Mouse (Mus musculus): Measurements from ENCODE around the gene Ifit1. TPM values are rescaled to one million over a fixed set of nuclear protein-coding genes. Genes with fewer than 3 reads are reported as not detected.
"Not testable (repeated sequence)": the region's sequence is repeated elsewhere in the genome, so short reads cannot be mapped to it uniquely, and the experiment has no call there.

Gene Ifit1
- 0.28 and 0.54 TPM in 2 replicates for polyA plus RNA-seq (2014; fragmentation: Nextera tagmentation; extraction: Ambion mirVana)

DNA sequence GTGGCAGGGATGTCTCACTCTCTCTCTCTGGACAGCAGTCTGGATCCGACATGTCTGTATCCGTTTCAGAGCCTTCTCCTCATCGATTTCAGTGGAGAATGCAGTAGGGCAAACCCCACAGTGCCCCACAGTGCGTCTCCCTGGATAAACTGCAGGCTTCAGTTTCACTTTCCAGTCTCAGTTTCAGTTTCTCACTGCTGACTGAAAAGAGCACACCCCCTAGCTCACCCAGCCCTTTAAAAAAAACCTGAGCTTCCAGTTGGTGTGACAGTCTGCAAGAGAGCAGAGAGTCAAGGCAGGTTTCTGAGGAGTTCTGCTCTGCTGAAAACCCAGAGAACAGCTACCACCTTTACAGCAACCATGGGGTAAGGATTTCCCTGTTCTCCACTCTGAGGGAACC, at the start of gene Ifit1, which contains the start of gene Ifit1bl2:
Gene Ifit1, plus strand, starts transcription at position 249 of the 400 bp plus-strand sequence.
Gene Ifit1bl2, minus strand, starts transcription at position 121 of the 400 bp plus-strand sequence.
- Histone ChIP-seq H3K27ac (ENCODE audit: low read length) (no peak within 1 kb of the TSS), H3K4me1 (ENCODE audit: control insufficient read depth, insufficient read depth, low read length) (no peaks in the 10 kb centered on the region), H3K4me2 (replicated peaks; ENCODE audit: low read depth, low read length) (0 out of 2 replicates have a peak within 1 kb of the TSS, but pooled peaks have one; percentile 14), H3K9ac (replicated peaks; ENCODE audit: low read depth, low read length) (no peak within 1 kb of the TSS), H3K27me3 (ENCODE audit: control insufficient read depth, insufficient read depth, low read length) (no peaks in the 10 kb centered on the region), H3K4me3 (ENCODE audit: low read depth, low read length) (no peak within 1 kb of the TSS), H3K36me3 (ENCODE audit: control insufficient read depth, insufficient read depth, low read length) (no peaks in the 10 kb centered on the region), H3K9me3 (ENCODE audit: control insufficient read depth, low read depth, low read length) (no peaks in the 10 kb centered on the region)
- 28% methylated on average over 4 of the region's 4 CpGs for WGBS
- no peak for ATAC-seq (ENCODE audit: insufficient number of reproducible peaks, insufficient read depth, low FRiP score, low read depth)

DNA sequence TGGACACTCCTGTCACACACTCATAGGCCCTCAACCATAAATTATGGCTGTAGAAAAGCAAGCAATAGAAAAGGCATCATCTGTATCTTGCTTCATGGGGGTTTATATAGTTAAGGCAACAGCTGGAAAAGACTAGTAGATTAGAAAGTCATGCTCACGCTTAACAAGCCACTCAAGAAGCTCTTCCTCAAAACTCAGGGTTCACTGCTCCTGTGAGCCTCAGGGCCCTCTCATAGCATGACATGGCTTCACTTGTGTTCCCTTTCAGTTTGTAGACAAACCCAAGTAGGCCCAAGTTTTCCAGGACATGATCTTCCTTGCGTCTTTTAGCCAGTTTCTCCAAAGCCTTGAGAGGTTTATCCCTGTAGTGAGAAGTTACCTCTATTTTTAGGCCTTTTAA, 47.2 kb upstream of the Ifit1 start:
- Histone ChIP-seq H3K4me3 (ENCODE audit: low read depth, low read length) (no peak overlapping the region), H3K36me3 (ENCODE audit: control insufficient read depth, insufficient read depth, low read length) (no peaks in the 10 kb centered on the region), H3K27me3 (ENCODE audit: control insufficient read depth, insufficient read depth, low read length) (no peaks in the 10 kb centered on the region), H3K9me3 (ENCODE audit: control insufficient read depth, low read depth, low read length) (no peaks in the 10 kb centered on the region), H3K4me2 (replicated peaks; ENCODE audit: low read depth, low read length) (no peak overlapping the region), H3K4me1 (ENCODE audit: control insufficient read depth, insufficient read depth, low read length) (no peaks in the 10 kb centered on the region), H3K9ac (replicated peaks; ENCODE audit: low read depth, low read length) (no peak overlapping the region), H3K27ac (ENCODE audit: low read length) (no peak overlapping the region)
- 85% methylated on average over 2 of the region's 2 CpGs for WGBS
- no peak for ATAC-seq (ENCODE audit: insufficient number of reproducible peaks, insufficient read depth, low FRiP score, low read depth)

- not testable (repeated sequence) for H3K9me3 ChIP-seq (ENCODE audit: control insufficient read depth, low read depth, low read length); H3K27me3 ChIP-seq (ENCODE audit: control insufficient read depth, insufficient read depth, low read length); ATAC-seq (ENCODE audit: insufficient number of reproducible peaks, insufficient read depth, low FRiP score, low read depth); H3K27ac ChIP-seq (ENCODE audit: low read length); H3K4me2 ChIP-seq (replicated peaks; ENCODE audit: low read depth, low read length); H3K4me1 ChIP-seq (ENCODE audit: control insufficient read depth, insufficient read depth, low read length); H3K36me3 ChIP-seq (ENCODE audit: control insufficient read depth, insufficient read depth, low read length); H3K9ac ChIP-seq (replicated peaks; ENCODE audit: low read depth, low read length); H3K4me3 ChIP-seq (ENCODE audit: low read depth, low read length)
- WGBS = 78% methylated on average over 3 of the region's 3 CpGs
These were observed 46.1 kb upstream of the Ifit1 start for GRCm38 (mm10) chr19:34594523-34594922.

DNA sequence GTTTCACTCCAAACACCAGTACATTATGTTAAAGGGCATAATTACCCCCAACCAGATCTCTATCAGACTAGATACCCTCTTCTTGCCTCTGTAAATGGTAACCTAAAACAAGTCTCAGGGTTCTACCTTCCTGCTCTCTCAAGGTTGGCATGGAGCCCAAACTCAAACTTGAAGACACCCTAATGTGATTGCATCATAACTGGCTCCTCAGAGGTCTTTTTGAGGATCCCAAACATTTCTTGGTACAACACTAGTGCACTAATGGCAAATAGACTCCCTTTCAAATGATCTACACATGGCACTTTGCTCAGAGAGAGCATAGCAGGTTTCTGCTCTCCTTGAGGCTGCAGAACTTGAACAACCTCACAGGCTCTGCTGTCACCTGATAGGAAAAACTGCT, 43.9 kb upstream of the Ifit1 start:
- Histone ChIP-seq H3K4me3 (ENCODE audit: low read depth, low read length) (no peak overlapping the region), H3K27ac (ENCODE audit: low read length) (no peak overlapping the region), H3K4me2 (replicated peaks; ENCODE audit: low read depth, low read length) (no peak overlapping the region), H3K9ac (replicated peaks; ENCODE audit: low read depth, low read length) (no peak overlapping the region), H3K27me3 (ENCODE audit: control insufficient read depth, insufficient read depth, low read length) (no peaks in the 10 kb centered on the region), H3K9me3 (ENCODE audit: control insufficient read depth, low read depth, low read length) (no peaks in the 10 kb centered on the region), H3K36me3 (ENCODE audit: control insufficient read depth, insufficient read depth, low read length) (no peaks in the 10 kb centered on the region), H3K4me1 (ENCODE audit: control insufficient read depth, insufficient read depth, low read length) (no peaks in the 10 kb centered on the region)
- ATAC-seq (ENCODE audit: insufficient number of reproducible peaks, insufficient read depth, low FRiP score, low read depth) = no peak

- Histone ChIP-seq H3K4me1 (ENCODE audit: control insufficient read depth, insufficient read depth, low read length) (no peaks in the 10 kb centered on the region), H3K4me3 (ENCODE audit: low read depth, low read length) (no peak overlapping the region), H3K36me3 (ENCODE audit: control insufficient read depth, insufficient read depth, low read length) (no peaks in the 10 kb centered on the region), H3K27me3 (ENCODE audit: control insufficient read depth, insufficient read depth, low read length) (no peaks in the 10 kb centered on the region), H3K9me3 (ENCODE audit: control insufficient read depth, low read depth, low read length) (no peaks in the 10 kb centered on the region), H3K4me2 (replicated peaks; ENCODE audit: low read depth, low read length) (no peak overlapping the region), H3K27ac (ENCODE audit: low read length) (no peak overlapping the region), H3K9ac (replicated peaks; ENCODE audit: low read depth, low read length) (no peak overlapping the region)
- no peak for ATAC-seq (ENCODE audit: insufficient number of reproducible peaks, insufficient read depth, low FRiP score, low read depth)
- WGBS = 83% methylated on average over 2 of the region's 2 CpGs
These were observed 42.3 kb upstream of the Ifit1 start for GRCm38 (mm10) chr19:34598341-34598740.

DNA sequence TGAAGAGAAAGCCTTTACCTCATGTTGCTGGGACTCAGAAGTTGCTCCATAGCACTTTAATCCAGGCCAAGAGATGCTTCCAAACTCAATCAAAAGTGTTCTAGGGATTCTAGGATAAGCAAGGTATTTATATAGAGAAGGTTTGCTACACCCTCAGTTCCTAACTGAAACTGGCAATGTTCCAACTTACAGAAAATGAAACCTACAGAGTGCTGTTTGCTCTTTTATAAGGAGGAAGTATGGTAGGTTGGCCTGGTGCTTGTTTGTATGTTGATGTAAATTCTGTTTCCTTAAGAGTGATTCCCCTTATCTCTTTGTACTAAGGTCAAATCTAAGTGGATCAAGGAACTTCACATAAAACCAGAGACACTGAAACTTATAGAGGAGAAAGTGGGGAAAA, 41.4 kb upstream of the Ifit1 start:
- not testable (repeated sequence) for H3K4me2 ChIP-seq (replicated peaks; ENCODE audit: low read depth, low read length); H3K27ac ChIP-seq (ENCODE audit: low read length); ATAC-seq (ENCODE audit: insufficient number of reproducible peaks, insufficient read depth, low FRiP score, low read depth); H3K4me1 ChIP-seq (ENCODE audit: control insufficient read depth, insufficient read depth, low read length); H3K36me3 ChIP-seq (ENCODE audit: control insufficient read depth, insufficient read depth, low read length); H3K9ac ChIP-seq (replicated peaks; ENCODE audit: low read depth, low read length); H3K4me3 ChIP-seq (ENCODE audit: low read depth, low read length); H3K27me3 ChIP-seq (ENCODE audit: control insufficient read depth, insufficient read depth, low read length); H3K9me3 ChIP-seq (ENCODE audit: control insufficient read depth, low read depth, low read length)

DNA sequence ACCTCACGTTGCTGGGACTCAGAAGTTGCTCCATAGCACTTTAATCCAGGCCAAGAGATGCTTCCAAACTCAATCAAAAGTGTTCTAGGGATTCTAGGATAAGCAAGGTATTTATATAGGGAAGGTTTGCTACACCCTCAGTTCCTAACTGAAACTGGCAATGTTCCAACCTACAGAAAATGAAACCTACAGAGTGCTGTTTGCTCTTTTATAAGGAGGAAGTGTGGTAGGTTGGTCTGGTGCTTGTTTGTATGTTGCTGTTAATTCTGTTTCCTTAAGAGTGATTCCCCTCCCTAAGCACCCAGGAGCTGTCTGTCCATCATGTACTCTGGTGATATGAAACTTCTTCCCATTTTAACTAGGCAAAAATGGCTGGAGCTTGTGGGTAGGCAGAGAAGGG, 38.8 kb upstream of the Ifit1 start, which contains the start of gene Ifit1bl1:
Gene Ifit1bl1, minus strand, starts transcription at position 69 of the 400 bp plus-strand sequence.
- WGBS = 49% methylated on average over 1 of the region's 1 CpGs
- ATAC-seq (ENCODE audit: insufficient number of reproducible peaks, insufficient read depth, low FRiP score, low read depth); H3K27me3 ChIP-seq (ENCODE audit: control insufficient read depth, insufficient read depth, low read length); H3K4me2 ChIP-seq (replicated peaks; ENCODE audit: low read depth, low read length); H3K4me3 ChIP-seq (ENCODE audit: low read depth, low read length); H3K9me3 ChIP-seq (ENCODE audit: control insufficient read depth, low read depth, low read length); H3K36me3 ChIP-seq (ENCODE audit: control insufficient read depth, insufficient read depth, low read length); H3K27ac ChIP-seq (ENCODE audit: low read length); H3K9ac ChIP-seq (replicated peaks; ENCODE audit: low read depth, low read length); H3K4me1 ChIP-seq (ENCODE audit: control insufficient read depth, insufficient read depth, low read length): not testable (repeated sequence)

DNA sequence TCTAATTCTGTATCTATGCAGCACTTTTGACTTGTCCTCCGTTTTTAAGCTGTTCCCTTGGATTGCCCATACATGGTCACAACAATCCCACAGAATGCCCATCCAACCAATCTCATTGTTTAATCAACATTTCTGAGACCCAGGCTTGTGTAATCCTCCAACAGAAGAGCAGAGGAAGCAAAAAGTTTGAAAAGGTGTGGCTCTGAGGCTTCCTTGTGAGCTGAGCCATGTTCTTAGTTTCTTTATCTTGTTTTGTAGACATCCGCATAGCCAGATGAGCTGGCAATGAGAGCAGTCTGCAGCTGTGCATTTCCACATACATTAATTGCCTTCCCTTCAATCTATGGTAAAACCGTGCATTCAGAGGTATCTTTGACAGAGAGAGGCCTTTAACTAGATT, 35.2 kb upstream of the Ifit1 start:
- Histone ChIP-seq H3K9me3 (ENCODE audit: control insufficient read depth, low read depth, low read length) (no peaks in the 10 kb centered on the region), H3K36me3 (ENCODE audit: control insufficient read depth, insufficient read depth, low read length) (no peaks in the 10 kb centered on the region), H3K4me3 (ENCODE audit: low read depth, low read length) (no peak overlapping the region), H3K9ac (replicated peaks; ENCODE audit: low read depth, low read length) (no peak overlapping the region), H3K4me2 (replicated peaks; ENCODE audit: low read depth, low read length) (no peak overlapping the region), H3K27me3 (ENCODE audit: control insufficient read depth, insufficient read depth, low read length) (no peaks in the 10 kb centered on the region), H3K27ac (ENCODE audit: low read length) (no peak overlapping the region), H3K4me1 (ENCODE audit: control insufficient read depth, insufficient read depth, low read length) (no peaks in the 10 kb centered on the region)
- ATAC-seq (ENCODE audit: insufficient number of reproducible peaks, insufficient read depth, low FRiP score, low read depth) = no peak
- WGBS = 91% methylated on average over 3 of the region's 3 CpGs

GRCm38 (mm10) chr19:34607237-34608051, 33.2 kb upstream of the Ifit1 start, which contains the start of gene Ifit3b:
Gene Ifit3b (plus strand): TSS chr19:34607970.
- not testable (repeated sequence) for H3K4me2 ChIP-seq (replicated peaks; ENCODE audit: low read depth, low read length); H3K27me3 ChIP-seq (ENCODE audit: control insufficient read depth, insufficient read depth, low read length); H3K9me3 ChIP-seq (ENCODE audit: control insufficient read depth, low read depth, low read length); H3K27ac ChIP-seq (ENCODE audit: low read length); H3K9ac ChIP-seq (replicated peaks; ENCODE audit: low read depth, low read length); H3K36me3 ChIP-seq (ENCODE audit: control insufficient read depth, insufficient read depth, low read length); H3K4me1 ChIP-seq (ENCODE audit: control insufficient read depth, insufficient read depth, low read length); H3K4me3 ChIP-seq (ENCODE audit: low read depth, low read length)
- peak; percentile 56; the same call in 1 of the 2 replicates for ATAC-seq (ENCODE audit: insufficient number of reproducible peaks, insufficient read depth, low FRiP score, low read depth)
- 42% methylated on average over 4 of the region's 4 CpGs for WGBS
